Comparison of ENCODE assay signal across 28 mouse cellular contexts in the genomic region with DNA sequence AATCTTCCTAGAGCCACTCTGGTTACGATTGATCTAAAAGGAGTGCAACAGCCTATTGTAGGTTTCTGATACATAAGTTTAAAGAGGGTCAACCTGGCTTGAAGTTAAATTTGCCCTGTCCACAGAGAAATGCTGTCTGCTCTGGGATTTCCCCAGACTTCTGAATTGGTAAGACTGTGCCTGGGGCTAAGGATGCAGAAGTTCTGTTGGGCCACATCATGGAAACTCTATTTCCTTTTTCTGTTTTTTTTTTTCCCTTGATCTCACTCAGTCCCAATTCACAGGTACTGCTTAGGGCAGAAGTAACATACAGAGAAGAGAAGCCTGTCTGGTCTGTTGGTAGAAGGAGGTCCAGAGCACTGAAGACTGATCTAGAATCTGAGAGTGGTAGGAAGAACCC. TPM values are rescaled to one million over a fixed set of nuclear protein-coding genes. Genes with fewer than 3 reads are reported as not detected.
DNase-seq lines count a peak whose midpoint lies in the region; ATAC-seq lines count a peak whose summit lies in the region.
"Had no signal": no experiment of that assay in that cellular context is flagged by ENCODE, and none has a peak within 500 bp of the region (broad histone marks: within the 10 kb centered on the region; RNA-seq: fewer than 3 reads in every experiment).

No protein-coding gene starts in this region.

- ATAC-seq in CD4-positive, CD25-positive, alpha-beta regulatory T cell, adult 4 months: peak; percentile 72
- ATAC-seq in granulocyte monocyte progenitor cell, adult 5-6 weeks (replicated peaks; ENCODE audit: poor library complexity, severe bottlenecking): peak; percentile 82
- ATAC-seq in megakaryocyte progenitor cell, adult 5-6 weeks (replicated peaks; ENCODE audit: poor library complexity): peak; percentile 81
- ATAC-seq: forebrain, embryonic 14.5 days; hindbrain, embryonic 16.5 days; intestine, embryonic 16.5 days had no signal

- DNase-seq in CD4-positive helper T cell, adult 2 months (ENCODE audit: low read depth, low spot score): peak; percentile 84
- no peak for DNase-seq in liver
- DNase-seq in layer of hippocampus, adult 8-10 months (ENCODE audit: low spot score in 2 of 2): no peak
- DNase-seq in kidney, postnatal 14 days: no peak
- DNase-seq: adrenal gland, adult 8-10 months; cerebellum, adult 2 months; cerebellum, postnatal 25 days; gastrocnemius, postnatal 36 days; heart, adult 2 months; heart, postnatal 4 days; kidney, adult 9 months; kidney, postnatal 10 days; lung, embryonic 14.5 days had no signal

RNA-seq across cellular contexts. Expression of a gene that starts 8.0 kb away (rescaled TPM):
- polyA plus RNA-seq in CD4-positive, CD25-positive, alpha-beta regulatory T cell, adult 4 months (2017; shearing (Covaris generic)): 100 to 1,000 TPM; 380 to 411 TPM
- total RNA-seq in granulocyte monocyte progenitor cell, adult 5-6 weeks (2014; fragmentation: Nextera tagmentation): 31.3 and 54.6 TPM in 2 replicates
- 32.0 and 37.3 TPM in 2 replicates for total RNA-seq in granulocyte monocyte progenitor cell, adult 5-6 weeks (2017)
- 30.7 and 51.7 TPM in 2 replicates for total RNA-seq in megakaryocyte progenitor cell, adult 5-6 weeks (2015)
- total RNA-seq in megakaryocyte progenitor cell, adult 5-6 weeks (2017): 35.8 and 50.3 TPM in 2 replicates
- total RNA-seq in layer of hippocampus, adult 8-10 months (2022): 1 to 10 TPM; 1.5 to 2.7 (median 1.6) TPM
- total RNA-seq: midbrain, postnatal 0 days had no signal
- polyA plus RNA-seq: forebrain, embryonic 14.5 days; heart, postnatal 0 days; midbrain, embryonic 12.5 days; midbrain, postnatal 0 days; myocyte; neural tube, embryonic 13.5 days had no signal

RNA-seq across cellular contexts. Expression of a gene that starts 50.7 kb away (rescaled TPM):
- not detected for polyA plus RNA-seq in CD4-positive, CD25-positive, alpha-beta regulatory T cell, adult 4 months (2017; shearing (Covaris generic))
- total RNA-seq in granulocyte monocyte progenitor cell, adult 5-6 weeks (2014; fragmentation: Nextera tagmentation): not detected in 2 replicates
- not detected in 2 replicates for total RNA-seq in granulocyte monocyte progenitor cell, adult 5-6 weeks (2017)
- not detected in 2 replicates for total RNA-seq in megakaryocyte progenitor cell, adult 5-6 weeks (2015)
- not detected in 2 replicates for total RNA-seq in megakaryocyte progenitor cell, adult 5-6 weeks (2017)
- total RNA-seq in layer of hippocampus, adult 8-10 months (2022): under 1 TPM in 2 of 4 experiments, not detected in 2; 0.22 to 0.32 TPM
- total RNA-seq: gastrocnemius, adult 18-20 months; gastrocnemius, postnatal 36 days; heart, adult 2 months; heart, postnatal 4 days; liver, adult 2 months had no signal
- polyA plus RNA-seq: heart, adult 2 months; heart, postnatal 0 days; intestine, embryonic 16.5 days; limb, embryonic 11.5 days; liver, adult 2 months; liver, embryonic 15.5 days; lung, embryonic 14.5 days; myocyte had no signal

Comparison
In these comparisons a context has a peak if more than half of its experiments do, and no peak if none do; other contexts are left out.
1. RNA of a gene that starts 8.0 kb away (total RNA-seq): 30.7 to 51.7 TPM in megakaryocyte progenitor cell, adult 5-6 weeks and 31.3 to 54.6 TPM in granulocyte monocyte progenitor cell, adult 5-6 weeks; 1.5 to 2.7 TPM in layer of hippocampus, adult 8-10 months; every median in the first group is over 4 times any median in the second.
2. Peak in every context shown above with its lines, with median percentiles within 50 percentile points of each other: ATAC-seq.